Mouse (Mus musculus): Measurements from ENCODE around the gene Rftn1.
A peak's percentile ranks its signal among the peaks of the same experiment; 100 is the strongest.

Gene Rftn1

GRCm38 (mm10) chr17:50019090-50019489 lies 171.4 kb downstream of the Rftn1 start:
- peak; percentile 89 for DNase-seq

GRCm38 (mm10) chr17:50014708-50015107 lies 175.8 kb downstream of the Rftn1 start:
- no peak for DNase-seq

GRCm38 (mm10) chr17:50013848-50014247 lies 176.6 kb downstream of the Rftn1 start:
- no peak for DNase-seq

GRCm38 (mm10) chr17:50010096-50010495 lies 180.4 kb downstream of the Rftn1 start:
- no peak for DNase-seq

GRCm38 (mm10) chr17:50006721-50007351 lies 183.6 kb downstream of the Rftn1 start:
- no peak for DNase-seq

- DNase-seq = no peak
Measured at GRCm38 (mm10) chr17:50006338-50006720, 184.1 kb downstream of the Rftn1 start.

GRCm38 (mm10) chr17:50003156-50003555 lies 187.3 kb downstream of the Rftn1 start:
- no peak for DNase-seq

- no peak for DNase-seq
Measured at GRCm38 (mm10) chr17:50002171-50002570, 188.3 kb downstream of the Rftn1 start.

GRCm38 (mm10) chr17:50001754-50002153 lies 188.7 kb downstream of the Rftn1 start:
- no peak for DNase-seq

GRCm38 (mm10) chr17:50000580-50000979 lies 189.9 kb downstream of the Rftn1 start:
- DNase-seq = no peak

GRCm38 (mm10) chr17:49996626-49997152 lies 193.8 kb downstream of the Rftn1 start:
- no peak for DNase-seq

GRCm38 (mm10) chr17:49996097-49996496 lies 194.4 kb downstream of the Rftn1 start:
- no peak for DNase-seq

GRCm38 (mm10) chr17:49995226-49995625 lies 195.2 kb downstream of the Rftn1 start:
- no peak for DNase-seq

GRCm38 (mm10) chr17:49993631-49994030 lies 196.8 kb downstream of the Rftn1 start:
- no peak for DNase-seq

- DNase-seq = no peak
Measured at GRCm38 (mm10) chr17:49992625-49993603, 197.6 kb downstream of the Rftn1 start.

- no peak for DNase-seq
Measured at GRCm38 (mm10) chr17:49989583-49989982, 200.9 kb downstream of the Rftn1 start.

GRCm38 (mm10) chr17:49987095-49987494 lies 203.4 kb downstream of the Rftn1 start:
- no peak for DNase-seq

- DNase-seq = no peak
Measured at GRCm38 (mm10) chr17:49983478-49983877, 207.0 kb downstream of the Rftn1 start.

GRCm38 (mm10) chr17:49982611-49983390 lies 207.7 kb downstream of the Rftn1 start:
- DNase-seq = no peak

GRCm38 (mm10) chr17:49981591-49981990 lies 208.9 kb downstream of the Rftn1 start:
- peak; percentile 19 for DNase-seq

- peak; percentile 2 for DNase-seq
Measured at GRCm38 (mm10) chr17:49979761-49980285, 210.7 kb downstream of the Rftn1 start.

GRCm38 (mm10) chr17:49977424-49977790 lies 213.1 kb downstream of the Rftn1 start:
- DNase-seq = no peak

Data from liver (tissue).